Mouse (Mus musculus) intestine, embryonic 15.5 days (tissue): ENCODE results near the gene Itpa. TPM values are rescaled to one million over a fixed set of nuclear protein-coding genes. Genes with fewer than 3 reads are reported as not detected.

Experiments
- ATAC-seq: fragments of 200-750 bp; cut with Nextera tagmentation; 2 replicates; pipeline ENCODE4 v1.8.0; 2017; ENCODE audit warnings: moderate TSS enrichment, moderate library complexity
- H3K27ac ChIP-seq: fragments of 300-500 bp; sonication (generic); 2 replicates; pipeline ENCODE4 v1.5.1; 2015; ENCODE audit warnings: mild to moderate bottlenecking, inconsistent platforms
- H3K27me3 ChIP-seq: fragments of 300-500 bp; sonication (generic); replicated peaks from 2 replicates; pipeline ENCODE4 v1.6.1; 2015; ENCODE audit warnings: inconsistent platforms
- H3K36me3 ChIP-seq: fragments of 300-500 bp; sonication (generic); 2 replicates; pipeline ENCODE4 v1.6.1; 2015; ENCODE audit warnings: inconsistent platforms
- H3K4me1 ChIP-seq: fragments of 300-500 bp; sonication (generic); replicated peaks from 2 replicates; pipeline ENCODE4 v1.6.1; 2015; ENCODE audit warnings: inconsistent platforms
- H3K4me2 ChIP-seq: fragments of 300-500 bp; sonication (generic); replicated peaks from 2 replicates; pipeline ENCODE4 v1.6.1; 2015; ENCODE audit warnings: mild to moderate bottlenecking, inconsistent platforms
- H3K4me3 ChIP-seq: fragments of 300-500 bp; sonication (generic); replicated peaks from 2 replicates; pipeline ENCODE4 v1.5.1; 2015; ENCODE audit warnings: inconsistent platforms
- H3K9ac ChIP-seq: fragments of 300-500 bp; sonication (generic); 2 replicates; pipeline ENCODE4 v1.6.1; 2015; ENCODE audit warnings: inconsistent platforms
- H3K9me3 ChIP-seq: fragments of 300-500 bp; sonication (generic); 2 replicates; pipeline ENCODE4 v1.6.1; 2016; ENCODE audit warnings: inconsistent platforms
- WGBS: fragments of 180-500 bp; shearing (Covaris S2); methylation state at CpG from one replicate; pipeline ENCODE4 v1.1.7; 2015; 5-methylcytosine and 5-hydroxymethylcytosine counted together
- polyA plus RNA-seq: library from polyadenylated mRNA; unstranded; fragments of >200 nt; fragmentation: Nextera tagmentation; extraction: Ambion mirVana; gene quantifications from 2 replicates; pipeline ENCODE4 v1.2.1, GENCODE M21; 2015

Itpa gene
- polyA plus RNA-seq, 1 experiment from 2014 or later: 88.1 TPM

DNA sequence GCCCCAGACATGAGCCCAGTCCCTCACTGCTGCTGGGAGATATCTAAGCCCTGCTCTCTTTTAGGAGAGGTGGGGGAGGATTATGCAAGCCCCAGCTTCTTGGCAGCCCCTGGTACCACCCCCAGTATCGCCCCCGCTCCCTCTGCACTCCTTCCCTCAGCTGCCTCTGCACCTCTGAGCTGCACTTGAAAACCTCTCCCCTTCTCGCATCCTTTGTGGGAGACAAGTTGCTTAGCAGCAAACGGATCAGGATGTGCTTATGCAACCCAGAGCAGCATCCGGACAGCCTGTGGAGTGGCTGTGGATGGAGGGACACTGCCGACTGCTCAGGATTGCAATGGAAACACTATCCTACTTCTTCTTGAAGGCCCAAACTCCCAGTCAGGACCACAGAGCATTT, 9.9 kb upstream of the Itpa start:
- Histone ChIP-seq H3K4me3 (no peak overlapping the region), H3K36me3 (peaks cover 41% of the 10 kb centered on the region), H3K4me1 (no peaks in the 10 kb centered on the region), H3K27me3 (no peaks in the 10 kb centered on the region), H3K9me3 (no peaks in the 10 kb centered on the region), H3K4me2 (no peak overlapping the region), H3K9ac (no peak overlapping the region), H3K27ac (no peak overlapping the region)
- WGBS: 86% methylated on average over 6 of the region's 6 CpGs
- no peak for ATAC-seq

DNA sequence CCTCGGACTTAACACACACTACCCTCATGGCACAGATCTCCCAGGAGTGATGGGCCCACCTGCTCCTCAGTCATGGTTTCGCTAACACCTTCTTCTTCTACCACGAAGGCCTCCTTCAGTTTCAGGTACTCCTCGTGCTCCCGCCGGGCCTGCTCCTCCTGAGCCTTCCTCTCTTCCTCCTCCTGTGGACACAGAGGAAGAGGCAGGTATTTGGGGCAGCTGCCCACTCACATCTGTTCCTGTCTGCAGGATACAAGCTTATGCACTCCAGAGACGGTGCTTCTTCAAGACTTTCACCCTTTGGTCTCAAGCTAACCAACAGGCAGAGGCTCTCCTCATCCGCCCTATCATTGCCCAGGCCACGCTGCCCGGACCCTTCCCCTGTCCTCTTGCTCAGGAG, 8.9 kb upstream of the Itpa start:
- Histone ChIP-seq H3K9ac (no peak overlapping the region), H3K9me3 (no peaks in the 10 kb centered on the region), H3K27me3 (no peaks in the 10 kb centered on the region), H3K27ac (no peak overlapping the region), H3K4me3 (no peak overlapping the region), H3K4me2 (no peak overlapping the region), H3K36me3 (peaks cover 41% of the 10 kb centered on the region), H3K4me1 (peaks cover 4% of the 10 kb centered on the region)
- whole genome bisulfite sequencing: 94% methylated on average over 10 of the region's 10 CpGs
- ATAC-seq: no peak

DNA sequence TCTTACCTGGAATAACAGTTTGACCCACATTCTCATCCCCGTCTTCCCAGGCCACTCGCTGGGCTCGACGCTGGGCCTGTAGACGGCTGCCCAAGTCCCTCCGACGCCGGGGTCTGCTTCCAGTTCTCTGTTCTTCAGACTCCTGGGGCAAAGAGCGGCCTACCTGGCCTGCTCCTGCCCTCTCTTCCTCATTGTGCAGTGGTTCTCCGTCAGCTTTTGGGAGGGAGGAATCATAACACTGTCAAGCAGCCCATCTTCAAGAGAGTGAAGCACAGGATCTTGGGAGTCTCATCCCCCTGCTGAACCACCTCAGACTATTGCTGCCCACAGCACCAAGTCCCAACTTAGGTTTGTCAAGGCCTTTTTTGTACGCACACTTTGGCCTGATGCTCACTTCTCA, 4.1 kb upstream of the Itpa start:
- Histone ChIP-seq H3K4me1 (peaks cover 17% of the 10 kb centered on the region), H3K9ac (peak overlapping the region; percentile 85), H3K9me3 (no peaks in the 10 kb centered on the region), H3K27ac (no peak overlapping the region), H3K4me2 (peak overlapping the region; percentile 88), H3K4me3 (peak overlapping the region; percentile 57), H3K36me3 (peaks cover 10% of the 10 kb centered on the region), H3K27me3 (no peaks in the 10 kb centered on the region)
- 88% methylated on average over 11 of the region's 11 CpGs for WGBS
- no peak for ATAC-seq

DNA sequence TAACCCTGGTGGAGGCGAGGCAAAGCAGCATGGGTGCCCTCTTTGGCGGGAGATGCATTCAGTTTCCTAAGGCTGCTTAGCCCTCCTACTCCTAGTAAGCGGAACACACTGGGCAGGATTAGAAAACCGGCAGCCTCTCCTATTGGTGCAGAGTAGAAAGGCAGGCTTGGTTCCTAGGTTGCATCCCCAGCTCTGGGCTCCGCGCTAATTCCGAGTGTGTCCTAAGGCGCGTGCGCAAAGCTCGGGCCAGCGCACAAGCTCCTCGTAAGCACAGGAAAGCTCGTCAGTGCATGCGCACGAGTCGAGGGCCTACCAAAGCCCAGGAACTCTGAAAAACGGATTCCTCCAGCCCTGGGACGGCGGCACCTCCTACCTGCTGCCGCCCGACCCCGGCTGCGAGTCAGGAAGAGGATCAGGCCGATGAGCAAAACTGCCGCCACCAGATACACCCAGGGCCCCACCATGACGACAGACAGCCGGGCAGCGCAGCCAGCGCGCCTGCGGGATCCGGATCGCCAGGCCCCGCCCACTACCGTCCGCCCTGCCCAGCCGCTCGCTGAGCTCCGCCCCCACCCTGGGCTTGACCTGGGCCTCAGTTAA, 3.2 kb upstream of the Itpa start, which contains the start of gene Ddrgk1:
Ddrgk1 (minus strand) TSS at position 558 of the 600 bp plus-strand sequence.
- Histone ChIP-seq H3K36me3 (0 out of 2 replicates have a peak, but pooled peaks cover 4% of the 10 kb centered on the region), H3K27ac (peak within 1 kb of the TSS; percentile 99)

DNA sequence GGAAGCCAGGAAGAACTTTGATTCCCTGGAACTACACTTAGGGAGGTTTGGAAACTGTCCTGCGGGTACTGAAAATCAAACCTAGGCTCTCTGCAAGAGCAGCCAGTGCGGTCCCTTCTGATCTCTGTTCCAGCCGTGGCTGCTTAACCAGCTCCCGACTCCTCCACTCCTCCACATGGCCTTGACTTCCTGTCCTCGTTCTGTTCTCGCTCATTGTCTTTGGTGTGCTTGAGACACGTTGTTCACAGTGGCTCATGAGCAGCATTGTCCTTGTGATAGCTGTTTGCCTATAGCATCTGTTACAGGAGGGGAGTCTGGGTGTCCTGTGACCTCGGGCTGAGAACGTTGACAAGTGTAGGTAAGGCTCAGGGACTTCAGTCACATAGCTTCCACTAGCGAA, 9.8 kb downstream of the Itpa start:
- Histone ChIP-seq H3K36me3 (peaks cover 53% of the 10 kb centered on the region), H3K9ac (no peak overlapping the region), H3K27me3 (no peaks in the 10 kb centered on the region), H3K4me3 (no peak overlapping the region), H3K27ac (no peak overlapping the region), H3K4me1 (no peaks in the 10 kb centered on the region), H3K9me3 (no peaks in the 10 kb centered on the region), H3K4me2 (no peak overlapping the region)
- WGBS: 81% methylated on average over 10 of the region's 10 CpGs
- no peak for ATAC-seq

More for the DNA sequence above, 3.2 kb upstream of the Itpa start, which contains the start of gene Ddrgk1:
- Histone ChIP-seq H3K4me1 (peaks cover 20% of the 10 kb centered on the region), H3K4me3 (peak within 1 kb of the TSS; percentile 57), H3K4me2 (peak within 1 kb of the TSS; percentile 88), H3K27me3 (no peaks in the 10 kb centered on the region), H3K9ac (peak within 1 kb of the TSS; percentile 85), H3K9me3 (no peaks in the 10 kb centered on the region)
- peak; percentile 98 for ATAC-seq
- WGBS: 0% methylated on average over 40 of the region's 40 CpGs

DNA sequence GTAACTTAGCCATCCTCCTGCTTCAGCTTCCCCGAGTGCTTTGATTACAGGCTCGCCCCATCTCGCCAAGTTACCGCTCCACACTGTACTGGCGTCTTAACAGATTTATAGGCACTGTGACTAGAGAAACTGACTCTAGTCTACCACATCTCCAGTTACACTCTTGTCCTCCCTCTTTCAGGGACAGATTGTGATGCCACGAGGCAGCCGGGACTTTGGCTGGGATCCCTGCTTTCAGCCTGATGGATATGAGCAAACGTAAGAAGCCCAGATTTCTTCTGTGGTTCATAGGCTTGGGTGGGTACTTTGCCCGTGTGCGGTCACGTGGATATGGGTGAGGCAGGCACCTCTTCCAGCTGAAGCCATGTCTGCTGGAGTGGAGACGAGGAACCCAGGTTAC, 11.7 kb downstream of the Itpa start:
- Histone ChIP-seq H3K4me3 (no peak overlapping the region), H3K9me3 (no peaks in the 10 kb centered on the region), H3K4me2 (no peak overlapping the region), H3K36me3 (peaks cover 44% of the 10 kb centered on the region), H3K27ac (no peak overlapping the region), H3K4me1 (no peaks in the 10 kb centered on the region), H3K27me3 (no peaks in the 10 kb centered on the region), H3K9ac (no peak overlapping the region)
- WGBS: 94% methylated on average over 12 of the region's 12 CpGs
- no peak for ATAC-seq

DNA sequence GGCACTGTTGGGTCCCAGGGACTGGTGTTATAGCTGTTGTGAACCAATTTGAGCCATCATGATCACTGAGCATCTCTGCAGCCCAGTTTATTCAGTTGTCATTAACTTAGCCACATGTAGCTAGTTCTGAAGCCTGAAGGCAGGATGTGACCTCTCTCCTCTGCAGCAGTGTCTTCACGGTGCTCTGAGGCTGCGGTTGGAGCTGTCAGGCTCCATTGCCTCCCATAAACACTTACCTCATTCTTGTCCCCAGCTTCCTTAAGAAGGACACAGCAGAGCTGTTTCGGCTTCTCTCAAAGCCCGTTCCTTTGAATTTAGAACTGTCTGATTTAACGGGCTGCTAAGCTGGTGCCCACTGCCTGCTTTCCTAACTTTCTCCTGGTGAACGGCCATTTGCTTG, 12.5 kb downstream of the Itpa start:
- Histone ChIP-seq H3K4me2 (no peak overlapping the region), H3K27ac (no peak overlapping the region), H3K4me1 (no peaks in the 10 kb centered on the region), H3K27me3 (no peaks in the 10 kb centered on the region), H3K9ac (no peak overlapping the region), H3K4me3 (no peak overlapping the region), H3K9me3 (no peaks in the 10 kb centered on the region), H3K36me3 (peaks cover 39% of the 10 kb centered on the region)
- ATAC-seq: no peak
- WGBS: 93% methylated on average over 6 of the region's 6 CpGs

DNA sequence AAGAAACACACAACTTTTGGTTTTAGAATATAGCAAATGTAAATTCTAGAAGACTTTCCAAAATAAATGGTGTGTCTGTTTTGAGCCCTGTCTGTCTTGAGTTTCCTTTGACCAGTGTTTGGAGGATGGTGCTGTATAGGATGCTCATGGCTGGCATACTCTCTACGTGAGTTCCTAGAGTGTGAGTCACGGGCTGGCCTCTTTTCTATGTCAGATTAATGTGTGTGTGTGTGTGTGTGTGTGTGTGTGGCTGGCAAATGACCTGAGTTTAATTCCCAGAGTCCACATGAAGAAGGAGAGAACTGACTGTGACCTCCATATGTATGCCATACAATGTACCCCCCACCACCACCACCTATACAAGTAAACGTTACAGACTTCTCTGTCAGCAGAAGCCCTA, 14.1 kb downstream of the Itpa start:
- H3K4me1 ChIP-seq: no peaks in the 10 kb centered on the region
- H3K27ac ChIP-seq: no peak overlapping the region
- WGBS: 78% methylated on average over 3 of the region's 3 CpGs
- no peak overlapping the region for H3K4me2 ChIP-seq
- H3K4me3 ChIP-seq: no peak overlapping the region
- H3K27me3 ChIP-seq: no peaks in the 10 kb centered on the region
- no peaks in the 10 kb centered on the region for H3K9me3 ChIP-seq
- no peak overlapping the region for H3K9ac ChIP-seq
- H3K36me3 ChIP-seq: peaks cover 26% of the 10 kb centered on the region
- ATAC-seq: no peak

DNA sequence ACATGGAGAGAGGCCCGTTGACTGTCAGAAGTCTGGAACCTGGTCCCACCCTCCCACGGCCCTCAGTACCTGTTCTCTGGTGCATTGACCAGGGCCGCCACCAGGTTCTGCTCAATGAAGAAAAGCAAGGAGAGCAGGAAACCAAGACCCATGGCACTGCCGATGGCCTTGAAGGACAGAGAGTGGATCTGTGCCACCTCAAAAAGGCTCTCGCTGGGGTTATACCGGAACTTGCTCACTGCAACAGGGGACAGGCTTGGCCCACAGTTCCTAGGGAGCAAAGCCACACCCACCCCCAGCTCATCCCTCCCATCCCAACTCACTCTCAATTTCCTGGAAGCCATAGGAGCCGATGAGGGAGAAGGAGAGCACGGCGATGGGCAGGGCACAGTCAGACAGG, 18.0 kb downstream of the Itpa start:
- no peak overlapping the region for H3K27ac ChIP-seq
- no peak overlapping the region for H3K4me3 ChIP-seq
- H3K4me2 ChIP-seq: no peak overlapping the region
- no peaks in the 10 kb centered on the region for H3K9me3 ChIP-seq
- H3K9ac ChIP-seq: no peak overlapping the region
- H3K27me3 ChIP-seq: no peaks in the 10 kb centered on the region
- 88% methylated on average over 9 of the region's 9 CpGs for WGBS
- peaks cover 7% of the 10 kb centered on the region; the same call in 1 of the 2 replicates for H3K36me3 ChIP-seq
- ATAC-seq: no peak
- no peaks in the 10 kb centered on the region for H3K4me1 ChIP-seq

DNA sequence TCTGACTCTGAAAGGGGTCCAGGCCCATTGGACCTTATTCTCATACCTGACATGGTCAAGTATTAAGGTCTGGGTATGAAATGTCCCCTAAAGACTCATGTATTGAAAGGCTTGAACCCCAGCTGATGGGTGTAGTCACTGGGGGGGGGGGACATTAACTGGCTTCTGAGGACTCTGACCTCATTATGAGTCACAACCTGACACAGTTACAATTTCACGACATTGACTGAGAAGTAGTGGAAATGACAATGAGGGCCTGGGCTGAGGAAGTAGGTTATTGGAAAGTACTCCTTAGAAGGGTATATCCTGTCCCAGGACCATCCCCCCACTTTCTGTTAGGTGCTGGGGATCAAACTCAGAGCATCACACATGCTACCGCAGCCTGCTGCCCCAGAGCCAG, 21.6 kb downstream of the Itpa start:
- H3K36me3 ChIP-seq: no peaks in the 10 kb centered on the region
- H3K4me3 ChIP-seq: no peak overlapping the region
- ATAC-seq: no peak
- H3K4me1 ChIP-seq: no peaks in the 10 kb centered on the region; the same call in 1 of the 2 replicates
- 71% methylated on average over 2 of the region's 2 CpGs for WGBS
- H3K9ac ChIP-seq: no peak overlapping the region
- H3K4me2 ChIP-seq: no peak overlapping the region
- no peaks in the 10 kb centered on the region for H3K27me3 ChIP-seq
- no peaks in the 10 kb centered on the region for H3K9me3 ChIP-seq
- H3K27ac ChIP-seq: no peak overlapping the region

DNA sequence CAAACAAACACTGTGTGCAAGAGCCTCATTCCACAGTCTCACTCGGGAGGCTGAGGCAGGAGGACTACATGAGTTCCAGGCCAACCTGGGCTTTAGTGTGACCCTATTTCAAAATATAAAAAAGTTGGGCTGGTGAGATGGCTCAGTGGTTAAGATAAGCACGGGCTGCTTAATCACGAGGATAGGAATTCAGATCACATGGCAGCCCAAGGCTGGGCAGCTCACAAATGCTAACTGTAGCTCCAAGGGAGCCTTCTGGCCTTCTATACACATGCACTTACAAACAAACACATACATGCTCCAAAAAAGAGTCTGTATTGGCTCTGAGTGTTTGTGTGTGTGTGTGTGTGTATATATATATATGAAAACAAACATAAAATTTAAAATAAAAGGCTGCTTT, 26.2 kb downstream of the Itpa start:
- no peak overlapping the region for H3K4me3 ChIP-seq
- no peak overlapping the region for H3K27ac ChIP-seq
- H3K4me1 ChIP-seq: peaks cover 12% of the 10 kb centered on the region
- 45% methylated on average over 3 of the region's 3 CpGs for WGBS
- H3K9me3 ChIP-seq: no peaks in the 10 kb centered on the region
- H3K36me3 ChIP-seq: no peaks in the 10 kb centered on the region
- peaks cover 32% of the 10 kb centered on the region for H3K27me3 ChIP-seq
- no peak overlapping the region for H3K4me2 ChIP-seq
- ATAC-seq: no peak
- no peak overlapping the region for H3K9ac ChIP-seq

DNA sequence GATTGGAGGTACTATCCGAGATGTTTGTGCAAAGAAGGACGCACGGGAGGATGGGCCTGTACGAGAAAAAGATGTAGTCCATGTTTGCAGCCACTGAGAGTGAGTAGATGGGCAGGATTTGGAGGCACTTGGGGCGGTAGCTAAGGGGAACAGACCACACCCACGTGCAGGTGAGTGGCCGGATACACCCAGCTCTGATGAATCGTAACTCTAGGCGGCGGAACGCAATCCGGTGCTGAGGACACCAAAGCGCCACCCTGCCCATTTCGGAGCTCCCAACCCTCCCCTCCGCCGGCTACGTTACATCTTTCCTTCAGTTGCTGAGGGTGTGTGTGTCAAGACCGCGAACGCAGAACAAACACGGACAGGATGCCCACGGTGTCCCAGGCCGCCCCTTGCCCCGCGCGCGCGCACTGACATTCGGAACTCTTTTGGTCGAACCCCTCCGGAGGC, 29.3 kb downstream of the Itpa start:
- H3K4me3 ChIP-seq: peak overlapping the region; percentile 56
- H3K9ac ChIP-seq: peak overlapping the region; percentile 62
- ATAC-seq: peak; percentile 48
- H3K27me3 ChIP-seq: peaks cover 40% of the 10 kb centered on the region
- under 1% methylated on average over 31 of the region's 31 CpGs for WGBS
- no peaks in the 10 kb centered on the region for H3K9me3 ChIP-seq
- H3K36me3 ChIP-seq: no peaks in the 10 kb centered on the region
- H3K4me2 ChIP-seq: peak overlapping the region; percentile 100
- peaks cover 12% of the 10 kb centered on the region for H3K4me1 ChIP-seq
- H3K27ac ChIP-seq: no peak overlapping the region

DNA sequence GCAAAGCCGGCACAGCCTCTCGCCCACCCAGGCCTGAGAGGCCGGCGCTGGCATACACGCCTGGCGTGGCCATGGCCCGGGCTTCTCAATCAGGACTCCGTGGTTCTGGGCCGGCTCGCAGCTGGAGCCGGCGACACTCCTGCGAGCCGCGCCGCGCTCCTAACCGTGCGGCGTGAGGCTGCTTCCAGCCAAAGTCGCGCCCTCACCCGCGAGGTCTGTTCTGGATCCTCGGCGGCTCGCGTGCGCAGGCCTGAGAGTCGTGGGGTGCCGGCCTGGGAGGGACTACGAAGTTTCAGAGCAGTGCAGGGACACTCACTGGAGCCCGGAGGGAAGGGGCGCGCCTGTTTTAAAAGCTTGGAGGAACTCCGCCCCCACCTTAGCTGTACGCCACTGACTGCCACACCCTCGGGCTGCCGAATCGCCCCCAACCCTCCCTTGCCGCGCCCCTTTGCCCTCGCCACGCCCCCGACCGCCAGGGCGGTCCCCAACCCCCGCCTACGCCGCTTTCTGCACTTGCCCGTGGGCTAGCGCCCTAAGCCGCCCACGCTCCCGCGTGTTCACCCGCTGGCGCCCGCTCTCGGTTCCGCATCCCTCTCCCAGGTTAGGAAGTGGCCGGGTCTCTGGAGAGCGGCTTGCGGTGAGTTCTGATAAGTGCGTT, 29.9 kb downstream of the Itpa start, which contains the start of gene Slc4a11:
Slc4a11 (minus strand) TSS at position 367 of the 658 bp plus-strand sequence.
- under 1% methylated on average over 63 of the region's 65 CpGs for WGBS
- Histone ChIP-seq H3K36me3 (no peaks in the 10 kb centered on the region), H3K27ac (no peak within 1 kb of the TSS), H3K4me2 (peak within 1 kb of the TSS; percentile 100), H3K9me3 (no peaks in the 10 kb centered on the region), H3K4me1 (peaks cover 12% of the 10 kb centered on the region), H3K4me3 (peak within 1 kb of the TSS; percentile 56), H3K9ac (peak within 1 kb of the TSS; percentile 62), H3K27me3 (peaks cover 40% of the 10 kb centered on the region)
- ATAC-seq: peak; percentile 85
